Mouse (Mus musculus) stomach, postnatal 0 days (tissue): ENCODE results near the gene Vps52.

Experiments
- CTCF ChIP-seq: IDR thresholded peaks from 2 replicates; pipeline ENCODE4 v1.5.1; 2016; ENCODE audit warnings: antibody characterized with exemption, low read depth, mild to moderate bottlenecking, moderate library complexity
- EP300 ChIP-seq: optimal IDR thresholded peaks from 2 replicates; pipeline ENCODE3; 2016; ENCODE audit warnings: antibody characterized with exemption

DNA sequence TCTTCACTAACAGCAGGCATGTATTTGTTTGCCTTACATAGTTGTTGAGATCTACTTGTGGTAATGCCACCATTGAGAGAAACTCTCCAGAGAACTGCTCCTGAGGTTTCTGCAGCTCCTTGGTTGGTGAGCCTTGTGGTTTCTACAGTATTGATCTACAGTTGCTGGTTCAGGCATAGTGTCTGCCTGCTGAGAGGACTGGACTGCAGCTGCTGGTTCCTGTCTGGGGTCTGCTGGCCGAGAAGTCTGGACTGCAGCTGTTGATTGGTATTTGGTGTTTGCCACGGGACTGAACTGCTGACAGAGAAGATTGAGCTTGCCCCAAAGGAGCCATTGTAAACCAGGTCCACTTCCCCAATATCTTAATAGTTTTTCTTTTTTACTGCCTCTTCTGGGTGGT, 51.0 kb downstream of the Vps52 start:
- TF ChIP-seq CTCF (no peak), EP300 (no peak)
